Mouse (Mus musculus) hindbrain, embryonic 16.5 days (tissue): Measurements from ENCODE around the gene Ggps1. TPM values are rescaled to one million over a fixed set of nuclear protein-coding genes. Genes with fewer than 3 reads are reported as not detected.
"Not testable (repeated sequence)": the region's sequence is repeated elsewhere in the genome, so short reads cannot be mapped to it uniquely, and the experiment has no call there.

ENCODE experiments used
- ATAC-seq: fragments of 200-750 bp; cut with Nextera tagmentation; 2 replicates; pipeline ENCODE4 v1.8.0; 2017; ENCODE audit warnings: moderate TSS enrichment, moderate library complexity
- H3K27ac ChIP-seq: fragments of 300-500 bp; sonication (generic); 2 replicates; pipeline ENCODE4 v1.5.1; 2014; ENCODE audit warnings: low read depth, mild to moderate bottlenecking, control low read depth, low read length, moderate library complexity
- H3K27me3 ChIP-seq: fragments of 300-500 bp; sonication (generic); replicated peaks from 2 replicates; pipeline ENCODE4 v1.6.1; 2014; ENCODE audit warnings: low read length; ENCODE audit not compliant: control insufficient read depth, insufficient read depth
- H3K36me3 ChIP-seq: fragments of 300-500 bp; sonication (generic); 2 replicates; pipeline ENCODE4 v1.6.1; 2014; ENCODE audit warnings: mild to moderate bottlenecking, low read length, moderate library complexity, mixed read lengths; ENCODE audit not compliant: control insufficient read depth, insufficient read depth
- H3K4me1 ChIP-seq: fragments of 300-500 bp; sonication (generic); 2 replicates; pipeline ENCODE4 v1.6.1; 2014; ENCODE audit warnings: low read depth, low read length; ENCODE audit not compliant: control insufficient read depth, insufficient read depth
- H3K4me2 ChIP-seq: fragments of 300-500 bp; sonication (generic); 2 replicates; pipeline ENCODE4 v1.6.1; 2014; ENCODE audit warnings: mild to moderate bottlenecking, low read length, control low read depth, moderate library complexity
- H3K4me3 ChIP-seq: fragments of 300-500 bp; sonication (generic); 2 replicates; pipeline ENCODE4 v1.5.1; 2014; ENCODE audit warnings: mild to moderate bottlenecking, low read length, control low read depth, moderate library complexity
- H3K9ac ChIP-seq: fragments of 300-500 bp; sonication (generic); 2 replicates; pipeline ENCODE4 v1.6.1; 2014; ENCODE audit warnings: low read depth, mild to moderate bottlenecking, control low read depth, low read length, moderate library complexity
- H3K9me3 ChIP-seq: fragments of 300-500 bp; sonication (generic); 2 replicates; pipeline ENCODE4 v1.6.1; 2014; ENCODE audit warnings: mild to moderate bottlenecking, low read length, moderate library complexity; ENCODE audit not compliant: control insufficient read depth
- WGBS: fragments of 180-500 bp; shearing (Covaris S2); extraction: QIAGEN DNeasy Blood & Tissue Kit; methylation state at CpG from one replicate; pipeline ENCODE4 v1.1.7; 2014; 5-methylcytosine and 5-hydroxymethylcytosine counted together
- polyA plus RNA-seq: library from polyadenylated mRNA; unstranded; fragments of >200 nt; fragmentation: Nextera tagmentation; extraction: Ambion mirVana; gene quantifications from 2 replicates; pipeline ENCODE4 v1.2.1, GENCODE M21; 2015

The Ggps1 gene
- polyA plus RNA-seq, 1 experiment from 2014 or later, result 73.7 TPM

- Histone ChIP-seq H3K9me3 (no peaks in the 10 kb centered on the region), H3K9ac (no peak overlapping the region), H3K4me2 (no peak overlapping the region), H3K4me3 (no peak overlapping the region), H3K27me3 (no peaks in the 10 kb centered on the region), H3K4me1 (peaks cover 6% of the 10 kb centered on the region), H3K36me3 (peaks cover 5% of the 10 kb centered on the region), H3K27ac (no peak overlapping the region)
- no peak for ATAC-seq
Observed at GRCm38 (mm10) chr13:14043851-14044250, 19.4 kb downstream of the Ggps1 start.

- peak overlapping the region; percentile 98 for H3K27ac ChIP-seq
- no peaks in the 10 kb centered on the region for H3K36me3 ChIP-seq
- peak overlapping the region; percentile 86 for H3K9ac ChIP-seq
- no peak for ATAC-seq
- peak overlapping the region; percentile 72 for H3K4me3 ChIP-seq
- H3K4me2 ChIP-seq, result peak overlapping the region; percentile 56
- peaks cover 10% of the 10 kb centered on the region for H3K4me1 ChIP-seq
- WGBS, result 36% methylated on average over 5 of the region's 5 CpGs
- H3K9me3 ChIP-seq, result no peaks in the 10 kb centered on the region
- H3K27me3 ChIP-seq, result no peaks in the 10 kb centered on the region
Observed at GRCm38 (mm10) chr13:14040186-14040585, 23.1 kb downstream of the Ggps1 start.

GRCm38 (mm10) chr13:14039292-14039965 lies 23.9 kb downstream of the Ggps1 start, which contains the start of gene Tbce:
Gene Tbce (minus strand): TSS chr13:14039638.
- H3K4me2 ChIP-seq, result peak within 1 kb of the TSS; percentile 83
- H3K9ac ChIP-seq, result peak within 1 kb of the TSS; percentile 86
- ATAC-seq, result peak; percentile 97
- WGBS, result 1% methylated on average over 35 of the region's 35 CpGs
- peak within 1 kb of the TSS; percentile 72 for H3K4me3 ChIP-seq
- H3K27ac ChIP-seq, result peak within 1 kb of the TSS; percentile 98
- no peaks in the 10 kb centered on the region for H3K9me3 ChIP-seq
- peaks cover 10% of the 10 kb centered on the region for H3K4me1 ChIP-seq
- no peaks in the 10 kb centered on the region for H3K27me3 ChIP-seq
- H3K36me3 ChIP-seq, result no peaks in the 10 kb centered on the region

GRCm38 (mm10) chr13:14038911-14039291 lies 24.4 kb downstream of the Ggps1 start:
- H3K4me1 ChIP-seq, result peaks cover 10% of the 10 kb centered on the region
- H3K36me3 ChIP-seq, result no peaks in the 10 kb centered on the region
- peak overlapping the region; percentile 83 for H3K4me2 ChIP-seq
- peak overlapping the region; percentile 98 for H3K27ac ChIP-seq
- 2% methylated on average over 8 of the region's 8 CpGs for WGBS
- H3K9ac ChIP-seq, result peak overlapping the region; percentile 86
- peak overlapping the region; percentile 72 for H3K4me3 ChIP-seq
- H3K9me3 ChIP-seq, result no peaks in the 10 kb centered on the region
- ATAC-seq, result peak; percentile 72
- no peaks in the 10 kb centered on the region for H3K27me3 ChIP-seq

- no peak overlapping the region for H3K4me3 ChIP-seq
- H3K36me3 ChIP-seq, result no peaks in the 10 kb centered on the region
- H3K4me1 ChIP-seq, result peaks cover 10% of the 10 kb centered on the region
- H3K9me3 ChIP-seq, result no peaks in the 10 kb centered on the region
- WGBS, result 88% methylated on average over 11 of the region's 11 CpGs
- no peaks in the 10 kb centered on the region for H3K27me3 ChIP-seq
- H3K9ac ChIP-seq, result no peak overlapping the region
- no peak overlapping the region for H3K4me2 ChIP-seq
- no peak for ATAC-seq
- H3K27ac ChIP-seq, result no peak overlapping the region
Observed at GRCm38 (mm10) chr13:14035875-14036630, 27.2 kb downstream of the Ggps1 start.

- not testable (repeated sequence) for H3K4me2 ChIP-seq, H3K27ac ChIP-seq, H3K9me3 ChIP-seq, H3K36me3 ChIP-seq, H3K27me3 ChIP-seq, H3K4me3 ChIP-seq, H3K4me1 ChIP-seq, H3K9ac ChIP-seq, ATAC-seq
- WGBS, result 82% methylated on average over 2 of the region's 3 CpGs
Observed at GRCm38 (mm10) chr13:14035352-14035751, 27.9 kb downstream of the Ggps1 start.

GRCm38 (mm10) chr13:14034073-14034348 lies 29.3 kb downstream of the Ggps1 start:
- Histone ChIP-seq H3K36me3 (no peaks in the 10 kb centered on the region), H3K4me2 (no peak overlapping the region), H3K9ac (no peak overlapping the region), H3K27ac (no peak overlapping the region), H3K4me3 (no peak overlapping the region), H3K9me3 (no peaks in the 10 kb centered on the region), H3K4me1 (peaks cover 4% of the 10 kb centered on the region), H3K27me3 (no peaks in the 10 kb centered on the region)
- no peak for ATAC-seq

GRCm38 (mm10) chr13:14033309-14034072 lies 29.8 kb downstream of the Ggps1 start:
- H3K4me2 ChIP-seq, result no peak overlapping the region
- 95% methylated on average over 5 of the region's 5 CpGs for WGBS
- 0 out of 2 replicates have a peak, but pooled peaks have one; percentile 3 for ATAC-seq
- H3K36me3 ChIP-seq, result no peaks in the 10 kb centered on the region; the same call in 1 of the 2 replicates
- no peak overlapping the region for H3K9ac ChIP-seq
- H3K27me3 ChIP-seq, result no peaks in the 10 kb centered on the region
- no peaks in the 10 kb centered on the region for H3K9me3 ChIP-seq
- no peak overlapping the region for H3K27ac ChIP-seq
- no peak overlapping the region for H3K4me3 ChIP-seq
- H3K4me1 ChIP-seq, result peaks cover under 1% of the 10 kb centered on the region; the same call in 1 of the 2 replicates
